Mouse (Mus musculus) lung, embryonic 14.5 days (tissue): Measurements from ENCODE around the gene Msi1. TPM values are rescaled to one million over a fixed set of nuclear protein-coding genes. Genes with fewer than 3 reads are reported as not detected.

Source experiments
- ATAC-seq: fragments of 200-750 bp; cut with Nextera tagmentation; 2 replicates; pipeline ENCODE4 v1.8.0; 2017; ENCODE audit warnings: mild to moderate bottlenecking, moderate TSS enrichment, moderate library complexity; ENCODE audit not compliant: insufficient read depth
- DNase-seq: peaks from one replicate; pipeline ENCODE4 v3.0.0-alpha.2; 2015
- H3K27ac ChIP-seq: fragments of 300-500 bp; sonication (generic); 2 replicates; pipeline ENCODE4 v1.5.1; 2014; ENCODE audit warnings: low read depth, mild to moderate bottlenecking, moderate library complexity
- H3K27me3 ChIP-seq: fragments of 300-500 bp; sonication (generic); 2 replicates; pipeline ENCODE4 v1.6.1; 2014; ENCODE audit warnings: low read length, control low read depth; ENCODE audit not compliant: insufficient read depth
- H3K36me3 ChIP-seq: fragments of 300-500 bp; sonication (generic); 2 replicates; pipeline ENCODE4 v1.6.1; 2014; ENCODE audit warnings: control low read depth; ENCODE audit not compliant: insufficient read depth
- H3K4me1 ChIP-seq: fragments of 300-500 bp; sonication (generic); 2 replicates; pipeline ENCODE4 v1.6.1; 2014; ENCODE audit warnings: antibody characterized with exemption, control low read depth; ENCODE audit not compliant: insufficient read depth
- H3K4me2 ChIP-seq: fragments of 300-500 bp; sonication (generic); 2 replicates; pipeline ENCODE4 v1.6.1; 2014; ENCODE audit warnings: mild to moderate bottlenecking
- H3K4me3 ChIP-seq: fragments of 300-500 bp; sonication (generic); 2 replicates; pipeline ENCODE4 v1.5.1; 2014; ENCODE audit warnings: low read depth, low read length
- H3K9ac ChIP-seq: fragments of 300-500 bp; sonication (generic); 2 replicates; pipeline ENCODE4 v1.6.1; 2014
- H3K9me3 ChIP-seq: fragments of 300-500 bp; sonication (generic); 2 replicates; pipeline ENCODE4 v1.6.1; 2016; ENCODE audit warnings: low read depth, low read length, control low read depth
- CTCF ChIP-seq: IDR thresholded peaks from 2 replicates; pipeline ENCODE4 v1.5.1; 2016; ENCODE audit warnings: antibody characterized with exemption, low read depth
- WGBS: fragments of 180-500 bp; shearing (Covaris S2); extraction: QIAGEN DNeasy Blood & Tissue Kit; methylation state at CpG from one replicate; pipeline ENCODE4 v1.1.7; 2014; 5-methylcytosine and 5-hydroxymethylcytosine counted together
- polyA plus RNA-seq: library from polyadenylated mRNA; unstranded; fragments of >200 nt; fragmentation: Nextera tagmentation; extraction: Ambion mirVana; gene quantifications from 2 replicates; pipeline ENCODE4 v1.2.1, GENCODE M21; 2014

The Msi1 gene
- polyA plus RNA-seq, 1 experiment from 2014 or later = 21.2 TPM

DNA sequence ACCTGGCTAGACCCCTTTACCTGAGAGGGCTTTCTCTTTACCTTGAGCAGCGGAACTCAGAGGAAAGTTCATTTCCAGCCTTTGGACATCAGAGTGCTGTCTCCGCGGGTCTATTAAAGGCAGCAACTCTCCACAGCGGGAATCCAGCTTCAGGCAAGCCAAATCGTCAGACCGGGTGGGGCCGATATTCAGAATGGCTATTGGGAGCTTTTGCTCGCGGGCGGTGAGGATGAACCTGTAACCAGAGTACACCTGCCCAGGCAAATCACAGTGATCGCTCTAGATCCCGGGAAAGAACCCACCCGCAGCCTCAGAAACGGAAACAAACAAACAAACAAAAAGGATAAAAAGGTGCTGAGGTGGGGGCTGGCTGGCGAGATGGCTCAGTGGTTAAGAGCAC, 50.2 kb downstream of the Msi1 start:
- H3K4me1 ChIP-seq = no peaks in the 10 kb centered on the region
- TF ChIP-seq CTCF = no peak
- no peak overlapping the region for H3K27ac ChIP-seq
- peaks cover 16% of the 10 kb centered on the region for H3K36me3 ChIP-seq
- no peak overlapping the region for H3K4me3 ChIP-seq
- H3K9ac ChIP-seq = no peak overlapping the region
- no peaks in the 10 kb centered on the region for H3K27me3 ChIP-seq
- 50% methylated on average over 15 of the region's 15 CpGs for WGBS
- no peak for DNase-seq
- no peaks in the 10 kb centered on the region for H3K9me3 ChIP-seq
- H3K4me2 ChIP-seq = no peak overlapping the region
- no peak for ATAC-seq

GRCm38 (mm10) chr5:115480101-115480500, 50.7 kb downstream of the Msi1 start:
- Histone ChIP-seq H3K4me2 (peak overlapping the region; percentile 48), H3K4me3 (no peak overlapping the region; the same call in 1 of the 2 replicates), H3K9me3 (no peaks in the 10 kb centered on the region), H3K27me3 (no peaks in the 10 kb centered on the region), H3K9ac (no peak overlapping the region), H3K27ac (no peak overlapping the region), H3K4me1 (no peaks in the 10 kb centered on the region), H3K36me3 (peaks cover 16% of the 10 kb centered on the region)
- no peak for DNase-seq
- 25% methylated on average over 27 of the region's 27 CpGs for WGBS
- TF ChIP-seq CTCF = no peak
- no peak for ATAC-seq

DNA sequence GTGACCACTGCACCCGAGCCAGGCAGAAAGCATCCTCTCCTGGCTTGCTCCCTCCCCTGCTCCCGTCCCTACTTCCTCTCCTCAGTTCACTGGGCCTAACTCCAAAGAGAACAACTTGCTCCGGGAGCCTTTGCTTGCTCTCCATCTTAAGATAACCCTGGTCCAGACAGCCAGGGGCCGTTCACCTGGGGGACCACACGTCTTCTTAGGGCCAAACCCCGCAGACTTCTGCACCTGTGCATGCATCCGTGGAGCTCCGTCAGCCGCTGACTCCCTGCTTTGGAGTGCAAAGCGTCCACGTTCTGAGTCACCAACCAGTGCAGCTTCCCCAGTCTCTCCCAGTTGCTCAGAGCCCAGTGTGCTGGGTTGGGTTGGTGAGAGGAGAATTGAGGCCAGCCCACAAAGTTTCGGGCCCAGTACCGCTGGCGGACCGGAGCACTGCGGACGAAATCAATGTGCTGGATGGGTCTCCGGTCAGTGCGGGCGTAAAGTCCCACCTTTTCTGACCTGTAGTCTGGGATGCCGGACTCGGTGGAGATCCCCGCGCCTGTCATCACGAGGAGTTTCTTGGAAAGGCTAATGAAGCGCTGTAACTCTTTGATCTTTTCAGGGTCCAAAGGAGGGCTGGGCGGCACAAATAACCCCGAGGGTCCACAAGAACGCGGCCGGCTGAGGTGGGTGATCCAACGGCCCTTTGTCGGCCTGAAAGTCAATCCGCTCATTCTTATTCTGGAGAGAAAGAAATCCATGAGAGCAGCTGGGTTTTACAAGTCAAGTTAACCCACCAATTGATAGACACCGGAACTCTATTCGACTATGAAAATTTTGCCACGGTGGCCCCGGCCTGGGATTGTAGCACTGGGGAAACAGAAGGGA, 53.2 kb downstream of the Msi1 start:
- no peak for ATAC-seq
- H3K27me3 ChIP-seq = no peaks in the 10 kb centered on the region
- no peak for DNase-seq
- peak overlapping the region; percentile 9; the same call in 1 of the 2 replicates for H3K9ac ChIP-seq
- 36% methylated on average over 38 of the region's 38 CpGs for WGBS
- no peak for TF ChIP-seq CTCF
- peak overlapping the region; percentile 5; the same call in 1 of the 2 replicates for H3K4me3 ChIP-seq
- H3K4me1 ChIP-seq = no peaks in the 10 kb centered on the region
- H3K4me2 ChIP-seq = peak overlapping the region; percentile 63; the same call in 1 of the 2 replicates
- no peaks in the 10 kb centered on the region for H3K9me3 ChIP-seq
- peaks cover 10% of the 10 kb centered on the region for H3K36me3 ChIP-seq
- no peak overlapping the region for H3K27ac ChIP-seq

GRCm38 (mm10) chr5:115483385-115483784, 54.0 kb downstream of the Msi1 start:
- 43% methylated on average over 6 of the region's 6 CpGs for WGBS
- Histone ChIP-seq H3K36me3 (peaks cover 7% of the 10 kb centered on the region), H3K27me3 (no peaks in the 10 kb centered on the region), H3K9me3 (no peaks in the 10 kb centered on the region), H3K4me1 (no peaks in the 10 kb centered on the region), H3K4me3 (no peak overlapping the region), H3K4me2 (peak overlapping the region; percentile 63), H3K27ac (no peak overlapping the region), H3K9ac (no peak overlapping the region)
- no peak; the same call in 1 of the 2 replicates for TF ChIP-seq CTCF
- ATAC-seq = no peak
- no peak for DNase-seq

GRCm38 (mm10) chr5:115483947-115484920, 54.8 kb downstream of the Msi1 start, which contains the start of gene Sirt4:
Gene Sirt4 (minus strand): TSS chr5:115484725.
- peak within 1 kb of the TSS; percentile 39 for H3K4me3 ChIP-seq
- H3K4me2 ChIP-seq = peak within 1 kb of the TSS; percentile 63
- peak within 1 kb of the TSS; percentile 58 for H3K27ac ChIP-seq
- peaks cover 5% of the 10 kb centered on the region for H3K36me3 ChIP-seq
- peak; percentile 99 for DNase-seq
- peak within 1 kb of the TSS; percentile 45 for H3K9ac ChIP-seq
- H3K27me3 ChIP-seq = no peaks in the 10 kb centered on the region
- no peaks in the 10 kb centered on the region for H3K9me3 ChIP-seq
- no peak for TF ChIP-seq CTCF
- 6% methylated on average over 30 of the region's 30 CpGs for WGBS
- ATAC-seq = peak; percentile 87
- no peaks in the 10 kb centered on the region for H3K4me1 ChIP-seq

- H3K36me3 ChIP-seq = no peaks in the 10 kb centered on the region; the same call in 1 of the 2 replicates
- 64% methylated on average over 5 of the region's 5 CpGs for WGBS
- H3K27me3 ChIP-seq = no peaks in the 10 kb centered on the region
- no peak for TF ChIP-seq CTCF
- H3K4me2 ChIP-seq = peak overlapping the region; percentile 63
- DNase-seq = no peak
- H3K4me3 ChIP-seq = peak overlapping the region; percentile 39
- no peaks in the 10 kb centered on the region for H3K9me3 ChIP-seq
- H3K9ac ChIP-seq = peak overlapping the region; percentile 45
- H3K4me1 ChIP-seq = no peaks in the 10 kb centered on the region
- no peak overlapping the region for H3K27ac ChIP-seq
- no peak for ATAC-seq
Measured at GRCm38 (mm10) chr5:115484996-115485395, 55.6 kb downstream of the Msi1 start.
